Mouse (Mus musculus) cerebellum, adult 2 months (tissue): ENCODE results near the gene Gm44805.

Experiments
- CTCF ChIP-seq: fragments of 200-500 bp; IDR thresholded peaks from 2 replicates; pipeline ENCODE4 v1.5.1; 2011; ENCODE audit warnings: low read depth, mild to moderate bottlenecking, control low read depth, low read length, moderate library complexity, borderline replicate concordance; ENCODE audit not compliant: insufficient read depth
- POLR2A ChIP-seq: fragments of 200-500 bp; IDR thresholded peaks from 2 replicates; pipeline ENCODE4 v1.6.1; 2011; ENCODE audit warnings: low read length, control low read depth, borderline replicate concordance; ENCODE audit not compliant: insufficient read depth

GRCm38 (mm10) chr7:19678901-19679300 lies 2.3 kb downstream of the Gm44805 start:
- TF ChIP-seq CTCF (no peak), POLR2A (no peak)
